Mouse (Mus musculus): ENCODE measurements around the gene Ctss. TPM values are rescaled to one million over a fixed set of nuclear protein-coding genes. Genes with fewer than 3 reads are reported as not detected.
A peak's percentile ranks its signal among the peaks of the same experiment; 100 is the strongest.

Gene Ctss
- 5.3 and 7.5 TPM in 2 replicates for polyA plus RNA-seq (2016; fragmentation: Nextera tagmentation; extraction: Ambion mirVana)

DNA sequence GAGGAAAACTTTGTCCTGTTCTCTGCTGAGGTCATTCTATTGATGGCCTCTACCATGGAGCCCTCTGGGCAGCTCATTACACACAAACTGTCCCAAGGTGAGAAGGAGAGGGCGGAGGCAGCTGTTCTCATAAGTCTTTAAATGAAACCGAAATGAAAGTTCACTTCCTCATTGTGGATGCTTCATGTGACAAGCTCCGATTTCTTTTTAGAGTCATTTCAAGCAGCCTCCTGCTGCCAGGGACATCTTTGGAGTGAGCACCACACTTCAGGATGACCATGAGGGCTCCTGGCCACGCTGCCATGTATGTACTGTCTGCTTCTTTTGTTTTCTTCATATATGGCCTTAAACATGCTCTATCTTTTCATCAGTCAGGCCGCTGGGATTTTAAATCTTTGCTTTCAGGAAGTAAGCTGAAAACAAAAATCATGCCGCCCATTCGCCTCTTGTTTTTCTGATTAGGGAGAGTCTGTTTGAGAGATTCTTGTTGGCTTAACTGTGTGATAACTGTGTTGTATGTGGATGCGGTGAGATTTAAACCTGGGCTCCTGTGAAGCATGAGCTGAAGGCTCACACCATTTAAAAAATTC, at the start of gene Ctss:
Ctss (plus strand) TSS at position 165 of the 590 bp plus-strand sequence.
- Histone ChIP-seq H3K27me3 (replicated peaks) (no peaks in the 10 kb centered on the region), H3K36me3 (no peaks in the 10 kb centered on the region), H3K27ac (ENCODE audit: poor library complexity, severe bottlenecking) (no peak within 1 kb of the TSS), H3K9me3 (replicated peaks) (no peaks in the 10 kb centered on the region), H3K4me2 (no peak within 1 kb of the TSS), H3K4me3 (no peak within 1 kb of the TSS), H3K9ac (no peak within 1 kb of the TSS), H3K4me1 (replicated peaks) (0 out of 2 replicates have a peak, but pooled peaks cover 4% of the 10 kb centered on the region)
- 82% methylated on average over 8 of the region's 8 CpGs for WGBS
- ATAC-seq (ENCODE audit: insufficient number of reproducible peaks, low FRiP score) = no peak

DNA sequence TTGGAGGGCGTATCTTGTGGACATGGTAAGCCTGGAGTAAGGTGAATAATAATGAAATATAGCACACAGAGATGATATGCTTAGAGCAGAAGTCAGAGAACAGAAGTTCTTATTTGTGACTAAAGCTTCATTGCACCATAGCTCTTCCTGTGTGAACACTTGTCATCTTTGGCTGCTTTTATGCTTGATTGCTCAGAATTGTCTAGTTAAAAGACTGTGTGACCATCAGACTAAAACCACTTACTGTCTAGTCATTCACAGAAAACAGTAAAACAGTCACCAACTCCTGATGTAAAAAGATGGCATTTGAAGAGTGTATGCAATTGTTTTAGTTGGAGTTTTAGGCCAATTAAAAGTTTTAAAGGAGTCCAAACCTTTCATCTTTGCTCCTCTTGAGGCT, 47.6 kb upstream of the Ctss start:
- Histone ChIP-seq H3K36me3 (peaks cover 66% of the 10 kb centered on the region), H3K9ac (no peak overlapping the region), H3K9me3 (replicated peaks) (no peaks in the 10 kb centered on the region), H3K4me2 (no peak overlapping the region), H3K4me1 (replicated peaks) (no peaks in the 10 kb centered on the region), H3K4me3 (no peak overlapping the region), H3K27ac (ENCODE audit: poor library complexity, severe bottlenecking) (no peak overlapping the region), H3K27me3 (replicated peaks) (no peaks in the 10 kb centered on the region)
- 93% methylated on average over 1 of the region's 1 CpGs for WGBS
- no peak for ATAC-seq (ENCODE audit: insufficient number of reproducible peaks, low FRiP score)

GRCm38 (mm10) chr3:95486421-95486820, 40.2 kb upstream of the Ctss start:
- no peak overlapping the region for H3K27ac ChIP-seq (ENCODE audit: poor library complexity, severe bottlenecking)
- H3K36me3 ChIP-seq = peaks cover 66% of the 10 kb centered on the region
- no peak for ATAC-seq (ENCODE audit: insufficient number of reproducible peaks, low FRiP score)
- H3K27me3 ChIP-seq (replicated peaks) = no peaks in the 10 kb centered on the region
- H3K9ac ChIP-seq = no peak overlapping the region
- no peak overlapping the region for H3K4me2 ChIP-seq
- no peaks in the 10 kb centered on the region for H3K4me1 ChIP-seq (replicated peaks)
- H3K9me3 ChIP-seq (replicated peaks) = no peaks in the 10 kb centered on the region
- 78% methylated on average over 2 of the region's 2 CpGs for WGBS
- H3K4me3 ChIP-seq = no peak overlapping the region

- WGBS = 66% methylated on average over 3 of the region's 3 CpGs
- peaks cover 69% of the 10 kb centered on the region for H3K36me3 ChIP-seq
- no peak overlapping the region for H3K4me2 ChIP-seq
- H3K4me3 ChIP-seq = no peak overlapping the region
- no peaks in the 10 kb centered on the region for H3K9me3 ChIP-seq (replicated peaks)
- H3K27ac ChIP-seq (ENCODE audit: poor library complexity, severe bottlenecking) = no peak overlapping the region
- no peaks in the 10 kb centered on the region for H3K27me3 ChIP-seq (replicated peaks)
- ATAC-seq (ENCODE audit: insufficient number of reproducible peaks, low FRiP score) = no peak
- H3K9ac ChIP-seq = no peak overlapping the region
- H3K4me1 ChIP-seq (replicated peaks) = no peaks in the 10 kb centered on the region
These were observed 37.9 kb upstream of the Ctss start for GRCm38 (mm10) chr3:95488679-95489078.

- Histone ChIP-seq H3K27me3 (replicated peaks) (no peaks in the 10 kb centered on the region), H3K4me1 (replicated peaks) (no peaks in the 10 kb centered on the region), H3K4me3 (no peak overlapping the region), H3K9ac (no peak overlapping the region), H3K36me3 (peaks cover 74% of the 10 kb centered on the region), H3K27ac (ENCODE audit: poor library complexity, severe bottlenecking) (no peak overlapping the region), H3K9me3 (replicated peaks) (no peaks in the 10 kb centered on the region), H3K4me2 (no peak overlapping the region)
- no peak for ATAC-seq (ENCODE audit: insufficient number of reproducible peaks, low FRiP score)
- 94% methylated on average over 2 of the region's 2 CpGs for WGBS
These were observed 36.3 kb upstream of the Ctss start for GRCm38 (mm10) chr3:95490238-95490637.

GRCm38 (mm10) chr3:95494342-95494741, 32.2 kb upstream of the Ctss start:
- H3K36me3 ChIP-seq = peaks cover 61% of the 10 kb centered on the region
- H3K27ac ChIP-seq (ENCODE audit: poor library complexity, severe bottlenecking) = no peak overlapping the region
- peaks cover 14% of the 10 kb centered on the region for H3K4me1 ChIP-seq (replicated peaks)
- WGBS = 63% methylated on average over 6 of the region's 6 CpGs
- H3K4me2 ChIP-seq = no peak overlapping the region
- H3K9ac ChIP-seq = no peak overlapping the region
- no peak overlapping the region for H3K4me3 ChIP-seq
- ATAC-seq (ENCODE audit: insufficient number of reproducible peaks, low FRiP score) = no peak
- no peaks in the 10 kb centered on the region for H3K9me3 ChIP-seq (replicated peaks)
- H3K27me3 ChIP-seq (replicated peaks) = no peaks in the 10 kb centered on the region

DNA sequence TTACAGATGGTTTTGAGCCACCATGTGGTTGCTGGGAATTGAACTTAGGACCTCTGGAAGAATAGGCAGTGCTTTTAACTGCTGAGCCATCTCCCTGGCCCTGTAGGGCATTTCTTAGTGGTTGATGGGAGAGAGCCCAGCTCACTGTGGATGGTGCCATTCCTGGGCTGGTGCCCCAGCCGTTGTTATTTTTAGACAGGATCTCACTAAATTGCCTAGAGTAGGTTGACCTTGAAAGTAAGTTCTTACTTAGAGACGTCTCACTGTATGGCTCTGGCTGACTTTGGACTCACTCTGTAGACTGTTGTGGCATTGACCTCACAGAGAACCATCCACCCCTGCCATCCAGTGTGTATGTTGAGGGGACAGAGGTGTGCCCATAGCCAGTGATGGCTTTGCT, 28.4 kb upstream of the Ctss start:
- Histone ChIP-seq H3K27me3 (replicated peaks) (no peaks in the 10 kb centered on the region), H3K4me3 (no peak overlapping the region), H3K4me2 (peak overlapping the region; percentile 29; the same call in 1 of the 2 replicates), H3K9ac (no peak overlapping the region), H3K27ac (ENCODE audit: poor library complexity, severe bottlenecking) (peak overlapping the region; percentile 62), H3K4me1 (replicated peaks) (peaks cover 23% of the 10 kb centered on the region), H3K9me3 (replicated peaks) (no peaks in the 10 kb centered on the region), H3K36me3 (peaks cover 38% of the 10 kb centered on the region)
- whole genome bisulfite sequencing = 46% methylated on average over 2 of the region's 2 CpGs
- no peak for ATAC-seq (ENCODE audit: insufficient number of reproducible peaks, low FRiP score)

DNA sequence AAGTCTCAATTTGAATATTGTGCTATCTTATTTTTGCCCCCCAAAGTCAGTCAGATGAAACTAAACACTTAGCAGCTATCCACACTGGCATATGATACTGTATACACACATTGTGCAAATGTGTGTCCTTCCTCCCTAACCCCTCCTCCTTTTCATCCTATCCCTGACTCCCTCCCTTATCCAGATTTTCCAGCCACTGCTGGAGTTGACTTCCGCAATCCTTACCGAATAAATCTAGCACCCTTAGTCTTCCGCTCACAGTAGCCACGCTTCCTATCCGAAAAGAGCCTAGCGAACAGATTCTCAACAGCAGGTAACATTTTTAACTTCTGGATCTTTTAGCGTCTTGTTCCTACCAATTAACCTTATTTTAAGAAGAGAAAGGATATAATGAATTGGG, 27.6 kb upstream of the Ctss start, which contains the start of gene Ctsk:
Ctsk (plus strand) TSS at position 233 of the 400 bp plus-strand sequence.
- Histone ChIP-seq H3K27me3 (replicated peaks) (no peaks in the 10 kb centered on the region), H3K27ac (ENCODE audit: poor library complexity, severe bottlenecking) (peak within 1 kb of the TSS; percentile 62), H3K4me1 (replicated peaks) (peaks cover 23% of the 10 kb centered on the region), H3K9ac (peak within 1 kb of the TSS; percentile 28; the same call in 1 of the 2 replicates), H3K36me3 (peaks cover 37% of the 10 kb centered on the region), H3K4me2 (peak within 1 kb of the TSS; percentile 57), H3K4me3 (peak within 1 kb of the TSS; percentile 38), H3K9me3 (replicated peaks) (no peaks in the 10 kb centered on the region)
- 63% methylated on average over 7 of the region's 7 CpGs for WGBS
- ATAC-seq (ENCODE audit: insufficient number of reproducible peaks, low FRiP score) = no peak

- H3K9me3 ChIP-seq (replicated peaks) = no peaks in the 10 kb centered on the region
- peak overlapping the region; percentile 57 for H3K4me2 ChIP-seq
- WGBS = 39% methylated on average over 10 of the region's 10 CpGs
- peak overlapping the region; percentile 51; the same call in 1 of the 2 replicates for H3K27ac ChIP-seq (ENCODE audit: poor library complexity, severe bottlenecking)
- H3K4me1 ChIP-seq (replicated peaks) = peaks cover 23% of the 10 kb centered on the region
- peak overlapping the region; percentile 38 for H3K4me3 ChIP-seq
- H3K9ac ChIP-seq = peak overlapping the region; percentile 28; the same call in 1 of the 2 replicates
- H3K36me3 ChIP-seq = peaks cover 32% of the 10 kb centered on the region
- no peak for ATAC-seq (ENCODE audit: insufficient number of reproducible peaks, low FRiP score)
- no peaks in the 10 kb centered on the region for H3K27me3 ChIP-seq (replicated peaks)
These were observed 27.0 kb upstream of the Ctss start for GRCm38 (mm10) chr3:95499496-95500140.

GRCm38 (mm10) chr3:95502312-95502711, 24.3 kb upstream of the Ctss start:
- ATAC-seq (ENCODE audit: insufficient number of reproducible peaks, low FRiP score) = no peak
- Histone ChIP-seq H3K27ac (ENCODE audit: poor library complexity, severe bottlenecking) (no peak overlapping the region), H3K36me3 (peaks cover 18% of the 10 kb centered on the region), H3K4me3 (no peak overlapping the region), H3K4me2 (no peak overlapping the region), H3K27me3 (replicated peaks) (no peaks in the 10 kb centered on the region), H3K4me1 (replicated peaks) (peaks cover 23% of the 10 kb centered on the region), H3K9me3 (replicated peaks) (no peaks in the 10 kb centered on the region), H3K9ac (no peak overlapping the region)
- WGBS = 59% methylated on average over 2 of the region's 2 CpGs

- Histone ChIP-seq H3K4me2 (no peak overlapping the region), H3K27me3 (replicated peaks) (no peaks in the 10 kb centered on the region), H3K9me3 (replicated peaks) (no peaks in the 10 kb centered on the region), H3K36me3 (peaks cover 14% of the 10 kb centered on the region), H3K4me1 (replicated peaks) (no peaks in the 10 kb centered on the region), H3K4me3 (no peak overlapping the region), H3K27ac (ENCODE audit: poor library complexity, severe bottlenecking) (no peak overlapping the region), H3K9ac (no peak overlapping the region)
- ATAC-seq (ENCODE audit: insufficient number of reproducible peaks, low FRiP score) = no peak
- 52% methylated on average over 6 of the region's 6 CpGs for WGBS
These were observed 17.2 kb upstream of the Ctss start for GRCm38 (mm10) chr3:95509348-95509747.

Data from heart, embryonic 12.5 days (tissue).